Mouse (Mus musculus) thymus, postnatal 14 days (tissue): Measurements from ENCODE around the gene Myd88.
"Not testable (repeated sequence)": the region's sequence is repeated elsewhere in the genome, so short reads cannot be mapped to it uniquely, and the experiment has no call there.

ENCODE experiments used
- DNase-seq: peaks from one replicate; pipeline ENCODE4 v3.0.0; 2021

Gene Myd88

GRCm38 (mm10) chr9:119340909-119341816 lies at the start of gene Myd88:
Gene Myd88 (minus strand): TSS chr9:119341411.
- DNase-seq: peak; percentile 94

- no peak for DNase-seq
These were observed 49.0 kb upstream of the Myd88 start for GRCm38 (mm10) chr9:119390214-119390613.

- peak; percentile 14 for DNase-seq
These were observed 47.7 kb upstream of the Myd88 start for GRCm38 (mm10) chr9:119388956-119389355.

GRCm38 (mm10) chr9:119382603-119383002 lies 41.4 kb upstream of the Myd88 start:
- no peak for DNase-seq

GRCm38 (mm10) chr9:119378231-119378630 lies 37.0 kb upstream of the Myd88 start:
- no peak for DNase-seq

- no peak for DNase-seq
These were observed 34.3 kb upstream of the Myd88 start for GRCm38 (mm10) chr9:119375556-119375955.

GRCm38 (mm10) chr9:119375008-119375407 lies 33.8 kb upstream of the Myd88 start:
- DNase-seq: no peak

- no peak for DNase-seq
These were observed 30.0 kb upstream of the Myd88 start for GRCm38 (mm10) chr9:119371251-119371650.

- DNase-seq: not testable (repeated sequence)
These were observed 29.6 kb upstream of the Myd88 start for GRCm38 (mm10) chr9:119370770-119371169.

- DNase-seq: no peak
These were observed 27.2 kb upstream of the Myd88 start for GRCm38 (mm10) chr9:119368367-119368766.

- DNase-seq: no peak
These were observed 24.1 kb upstream of the Myd88 start, which contains the start of gene Slc22a14 for GRCm38 (mm10) chr9:119365284-119365683. Gene Slc22a14 (minus strand): TSS chr9:119365553.

GRCm38 (mm10) chr9:119363229-119363628 lies 22.0 kb upstream of the Myd88 start:
- DNase-seq: no peak

- DNase-seq: no peak
These were observed 20.2 kb upstream of the Myd88 start for GRCm38 (mm10) chr9:119361416-119361815.

- no peak for DNase-seq
These were observed 16.8 kb upstream of the Myd88 start for GRCm38 (mm10) chr9:119358058-119358429.

- DNase-seq: peak; percentile 93
These were observed 16.3 kb upstream of the Myd88 start, which contains the start of gene Xylb for GRCm38 (mm10) chr9:119357331-119358057. Gene Xylb (plus strand): TSS chr9:119357381.

- DNase-seq: no peak
These were observed 14.7 kb upstream of the Myd88 start for GRCm38 (mm10) chr9:119355943-119356342.

- DNase-seq: no peak
These were observed 12.7 kb upstream of the Myd88 start for GRCm38 (mm10) chr9:119353926-119354325.

GRCm38 (mm10) chr9:119352060-119352459 lies 10.8 kb upstream of the Myd88 start:
- peak; percentile 79 for DNase-seq

- no peak for DNase-seq
These were observed 9.9 kb upstream of the Myd88 start for GRCm38 (mm10) chr9:119350947-119351705.

GRCm38 (mm10) chr9:119350531-119350930 lies 9.3 kb upstream of the Myd88 start:
- DNase-seq: no peak

GRCm38 (mm10) chr9:119346376-119346775 lies 5.2 kb upstream of the Myd88 start:
- no peak for DNase-seq

- DNase-seq: no peak
These were observed 1.5 kb upstream of the Myd88 start for GRCm38 (mm10) chr9:119342728-119343127.

- no peak for DNase-seq
These were observed 1.0 kb downstream of the Myd88 start for GRCm38 (mm10) chr9:119340212-119340580.
